Mouse (Mus musculus): ENCODE results near the gene Psmc1. TPM values are rescaled to one million over a fixed set of nuclear protein-coding genes. Genes with fewer than 3 reads are reported as not detected.

Gene Psmc1
- polyA plus RNA-seq, 3 experiments from 2014 or later, result 213 to 288 (median 228) TPM

Other genes starting within 250 kb of the Psmc1 start
- gene Efcab11, start 225.7 kb upstream of the Psmc1 start, polyA plus RNA-seq (2017; shearing (Covaris generic)), result 1 to 10 TPM in 2 of 3 experiments, under 1 TPM in 1; 0.91 to 3.5 (median 1.4) TPM
- gene Tdp1, start 225.6 kb upstream of the Psmc1 start, polyA plus RNA-seq (2017; shearing (Covaris generic)), result 10 to 100 TPM; 18.1 to 25.6 (median 23.3) TPM
- gene Kcnk13, start 145.7 kb upstream of the Psmc1 start, polyA plus RNA-seq (2017; shearing (Covaris generic)), result not detected
- gene Nrde2, start 49.5 kb downstream of the Psmc1 start, polyA plus RNA-seq (2017; shearing (Covaris generic)), result 10 to 100 TPM; 10.8 to 17.9 (median 15.0) TPM
- gene Calm1, start 89.3 kb downstream of the Psmc1 start, polyA plus RNA-seq (2017; shearing (Covaris generic)), result 1,000 to 10,000 TPM; 1,310 to 3,387 (median 2,012) TPM

Data from inflammation-experienced regulatory T-cells, adult 6 months (primary cell).